Mouse (Mus musculus) urinary bladder, postnatal 36 days (tissue): ENCODE measurements at regions not wholly inside any gene's neighbourhood (a gene's known extent, or its start where the extent isn't known, plus 50 kb on each side); places are given as distances from the start of the nearest gene placed in this dataset.

Experiments
- DNase-seq, 2 experiments: peaks; one replicate each; pipeline ENCODE4 v3.0.0; 2022; ENCODE audit warnings: low spot score in 2 of 2, mixed read lengths in 1 of 2

DNA sequence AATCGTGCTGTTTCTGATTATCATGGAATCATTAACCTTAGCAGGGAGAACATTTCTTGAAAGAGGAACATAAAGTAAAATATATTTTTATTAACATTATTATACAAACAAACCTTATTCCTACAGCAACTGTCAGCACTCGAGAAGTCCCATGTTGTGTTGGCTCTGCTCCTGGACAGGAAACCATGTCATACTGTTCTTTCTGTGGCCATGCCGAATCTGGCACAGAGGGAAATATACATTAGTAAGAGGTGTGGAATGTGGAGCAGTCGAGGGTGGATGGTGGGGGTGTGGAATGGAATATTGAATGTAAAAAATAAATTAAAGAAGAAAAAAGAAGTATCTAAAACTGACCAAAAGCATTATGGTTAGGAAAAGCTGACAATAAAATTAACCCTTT is 342.1 kb upstream of the Pmfbp1 start:
- no peak for DNase-seq

DNA sequence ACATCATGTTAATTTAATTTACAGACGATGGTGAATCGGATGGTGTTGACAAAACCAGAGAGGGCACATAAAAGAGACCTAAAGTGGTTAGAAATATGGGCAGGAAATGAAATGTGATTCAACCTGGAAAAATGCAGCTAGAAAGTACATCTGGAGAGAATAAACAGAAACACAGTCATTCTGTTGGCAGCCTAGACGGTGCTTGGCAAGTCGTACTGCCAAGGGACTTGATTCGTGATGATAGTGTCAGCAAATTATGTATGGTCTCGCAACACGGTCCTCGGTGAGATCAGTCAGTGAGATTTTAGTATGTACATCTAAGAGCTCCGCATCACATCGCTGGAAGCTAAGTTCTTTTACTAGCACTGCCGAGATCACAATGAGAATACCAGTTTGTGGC is 338.3 kb upstream of the Pmfbp1 start:
- DNase-seq: peak; percentile 18 to 66

- DNase-seq: no peak
Observed at GRCm38 (mm10) chr8:109156016-109156415, 337.8 kb upstream of the Pmfbp1 start.

DNA sequence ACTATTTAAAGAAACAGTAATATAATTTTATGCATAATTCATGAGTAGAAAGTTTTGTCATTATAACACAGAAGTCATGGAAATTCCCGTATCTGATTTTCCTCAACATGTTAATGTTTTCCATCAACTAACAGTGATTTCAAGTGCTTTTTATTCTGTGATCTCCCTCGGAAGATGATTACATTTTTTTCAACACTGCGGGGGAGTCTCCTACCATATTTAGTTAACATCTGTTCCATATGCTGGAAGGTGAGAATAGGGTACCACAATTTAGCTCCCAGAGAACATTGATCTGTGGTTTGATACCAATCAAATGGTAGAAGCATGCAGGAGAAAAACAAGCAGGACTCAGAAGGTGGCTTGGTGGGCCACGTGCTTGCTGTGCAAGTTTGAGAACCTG is 321.1 kb upstream of the Pmfbp1 start:
- DNase-seq: no peak

DNA sequence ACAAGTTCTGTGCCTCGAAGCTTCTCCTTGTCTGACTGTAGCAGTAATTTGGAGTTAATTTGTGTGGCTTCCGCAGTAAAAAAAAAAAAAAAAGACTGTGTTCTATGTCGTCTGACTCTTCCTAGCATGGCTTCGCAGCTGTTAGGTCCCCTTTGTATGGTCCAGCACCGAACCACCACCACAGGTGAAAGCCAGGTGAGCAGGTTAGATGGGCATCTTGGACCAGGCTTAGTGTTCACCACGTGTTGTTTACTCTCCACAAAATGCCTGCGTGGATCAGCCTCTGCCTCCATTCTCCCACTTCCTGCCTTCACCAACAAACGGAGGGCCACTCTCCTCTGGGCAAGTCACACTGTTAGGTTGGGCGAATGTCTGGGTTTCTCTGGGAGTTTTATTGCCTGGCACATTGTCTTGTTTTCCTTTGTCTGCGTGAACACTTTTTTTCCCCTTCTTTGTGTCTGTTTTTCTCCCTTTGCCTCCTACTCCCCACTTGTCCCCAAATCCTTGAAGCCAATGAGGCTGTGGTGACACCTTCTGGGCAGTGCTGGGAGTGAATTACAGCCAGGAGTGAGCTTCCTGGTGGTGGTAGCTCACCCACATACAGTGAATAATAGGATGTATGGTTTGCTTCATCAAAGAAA is 308.1 kb upstream of the Pmfbp1 start:
- DNase-seq: peak; percentile 67 to 73

- no peak for DNase-seq
Observed at GRCm38 (mm10) chr8:109187617-109188016, 306.2 kb upstream of the Pmfbp1 start.

GRCm38 (mm10) chr8:109214247-109214646 is 279.6 kb upstream of the Pmfbp1 start:
- DNase-seq: no peak

- no peak for DNase-seq
Observed at GRCm38 (mm10) chr8:109216318-109216717, 277.5 kb upstream of the Pmfbp1 start.

DNA sequence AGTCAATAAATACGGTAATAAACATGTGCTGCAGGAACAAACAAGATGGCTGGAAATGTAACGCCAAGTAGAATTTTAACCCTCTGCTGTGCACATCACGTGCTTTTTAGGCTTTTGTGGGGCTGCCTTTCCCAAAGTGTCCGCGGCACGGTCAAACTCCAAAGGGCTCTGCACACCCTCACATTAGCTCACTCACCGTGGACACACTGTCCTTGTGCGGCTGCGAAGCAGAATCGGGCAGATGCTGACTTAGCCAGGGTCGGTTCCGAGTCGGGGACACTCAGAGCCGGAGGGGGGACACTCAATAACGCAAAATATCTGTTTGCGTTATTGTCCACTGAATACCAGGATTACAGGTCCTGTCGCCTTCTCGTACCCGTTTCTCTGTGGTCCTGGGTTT is 276.5 kb upstream of the Pmfbp1 start:
- no peak for DNase-seq

DNA sequence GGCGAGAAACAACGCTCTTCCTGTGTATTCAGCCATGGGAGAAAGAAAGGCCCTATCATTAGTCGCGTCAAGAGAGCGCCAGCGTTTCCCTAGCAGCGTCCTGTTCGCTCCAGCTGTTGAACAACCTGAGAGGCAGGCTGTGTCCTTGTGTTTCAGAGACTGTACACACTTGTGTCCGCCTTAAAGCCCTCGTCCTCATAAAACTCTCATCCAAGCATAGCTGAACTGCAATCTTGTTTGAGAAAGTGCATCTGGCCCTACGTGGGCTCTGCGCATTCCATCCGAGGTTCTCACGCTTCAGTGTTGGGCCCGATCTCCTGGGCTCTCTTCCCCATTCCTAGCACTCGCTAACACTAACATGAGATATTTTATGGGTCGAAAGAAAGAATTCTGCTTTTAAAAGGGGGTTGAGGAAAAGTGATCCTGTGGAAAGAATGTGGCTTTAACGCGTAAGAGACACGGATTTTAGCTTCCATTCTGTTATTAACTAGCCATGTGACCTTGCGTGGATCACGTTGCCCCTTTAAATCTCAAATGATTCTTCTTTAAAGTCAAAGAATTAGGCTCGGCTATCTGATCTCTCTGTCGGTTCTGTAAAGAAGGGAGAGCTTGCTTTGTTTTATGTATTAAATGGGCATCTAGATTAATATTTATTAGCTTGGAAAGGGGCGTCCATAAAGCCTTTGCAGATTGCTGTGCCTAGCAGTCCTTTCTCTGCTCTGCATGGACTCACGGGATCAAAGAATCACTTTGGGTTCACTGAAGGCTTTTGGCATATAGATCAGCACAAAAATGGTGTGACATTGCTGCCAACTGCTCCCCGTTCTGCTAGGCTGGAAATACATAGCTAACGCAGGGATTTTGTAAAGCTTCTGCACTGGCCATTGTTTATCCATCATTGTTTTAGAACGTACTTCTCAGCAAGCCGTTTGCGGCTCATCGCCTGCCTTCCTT is 261.3 kb upstream of the Pmfbp1 start:
- DNase-seq: no peak

GRCm38 (mm10) chr8:109245526-109245925 is 248.3 kb upstream of the Pmfbp1 start:
- no peak for DNase-seq

DNA sequence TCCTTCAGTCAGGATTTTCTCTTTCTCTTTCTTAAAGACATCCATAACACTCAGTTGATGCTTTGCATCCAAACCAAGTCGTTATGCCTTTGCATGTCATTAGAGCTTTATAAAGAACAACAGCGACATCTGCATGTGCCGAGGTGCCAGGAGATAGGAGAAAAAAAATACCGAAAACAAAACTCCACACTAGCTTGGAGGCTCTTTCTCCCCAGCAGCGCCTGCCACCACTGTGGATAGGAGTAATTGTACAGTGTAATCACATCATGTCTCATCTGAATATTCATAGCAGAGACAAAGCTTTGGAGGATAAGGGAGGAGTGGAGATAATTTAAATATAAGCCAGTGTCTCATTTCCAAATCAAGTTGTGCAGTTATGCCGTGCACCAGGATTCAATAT is 246.0 kb upstream of the Pmfbp1 start:
- no peak for DNase-seq

DNA sequence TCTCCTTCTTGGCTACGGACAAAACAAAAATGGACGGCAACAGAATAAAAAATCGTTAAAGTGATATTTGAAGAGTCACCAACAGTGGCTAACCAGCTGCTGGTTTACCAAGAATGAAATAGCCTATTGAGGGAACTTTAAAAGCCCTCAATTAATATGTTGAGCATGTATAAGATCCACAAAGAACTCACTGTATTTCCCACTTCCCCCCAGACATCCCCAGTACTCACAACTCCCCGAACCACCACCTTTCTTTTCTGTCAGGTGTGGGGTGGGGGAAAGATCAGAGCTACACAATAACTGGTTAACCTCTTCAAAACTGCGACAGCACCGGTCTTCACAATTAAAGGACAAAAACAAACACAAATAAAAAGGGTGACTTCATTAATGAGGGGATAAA is 245.5 kb upstream of the Pmfbp1 start:
- no peak for DNase-seq

DNA sequence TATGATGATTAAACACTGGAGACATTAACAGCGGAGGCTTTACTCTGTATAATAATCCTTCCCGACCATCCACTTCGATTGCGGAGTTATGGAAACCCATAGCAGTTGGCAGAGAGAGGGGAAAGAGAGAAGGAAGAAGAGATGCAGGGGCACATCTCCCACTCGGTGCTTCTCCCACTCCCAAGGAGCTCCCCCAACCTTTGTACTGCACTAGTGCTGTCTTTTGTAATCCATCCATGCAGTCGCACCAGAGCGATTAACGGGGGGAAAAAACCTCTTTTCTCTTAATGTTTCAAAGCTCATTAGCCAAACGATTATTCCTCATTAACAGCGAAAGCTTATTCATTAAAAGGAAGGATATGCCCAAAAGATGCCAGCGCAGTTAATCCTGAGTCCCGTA is 244.6 kb upstream of the Pmfbp1 start:
- DNase-seq: no peak

- DNase-seq: no peak
Observed at GRCm38 (mm10) chr8:109249691-109250090, 244.1 kb upstream of the Pmfbp1 start.

DNA sequence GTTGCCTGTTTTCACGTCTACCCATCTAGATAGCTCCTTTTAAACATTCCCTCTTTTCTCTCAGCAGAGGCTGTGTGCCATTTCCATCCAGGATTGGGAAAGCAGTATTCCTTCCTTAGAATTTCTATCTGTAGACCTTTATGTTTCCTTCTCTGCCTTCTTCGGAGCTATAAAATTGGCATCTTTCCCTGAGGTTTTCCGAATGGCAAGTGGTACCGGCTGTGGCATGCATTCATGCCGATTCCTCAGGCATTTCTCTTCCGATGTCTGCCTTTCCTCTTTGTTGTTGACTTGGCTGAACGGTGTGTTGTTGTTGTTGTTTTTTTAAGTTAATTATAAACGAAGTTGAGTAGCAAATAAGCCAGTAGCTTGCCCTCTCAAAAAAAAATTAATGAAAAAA is 243.3 kb upstream of the Pmfbp1 start:
- no peak for DNase-seq

DNA sequence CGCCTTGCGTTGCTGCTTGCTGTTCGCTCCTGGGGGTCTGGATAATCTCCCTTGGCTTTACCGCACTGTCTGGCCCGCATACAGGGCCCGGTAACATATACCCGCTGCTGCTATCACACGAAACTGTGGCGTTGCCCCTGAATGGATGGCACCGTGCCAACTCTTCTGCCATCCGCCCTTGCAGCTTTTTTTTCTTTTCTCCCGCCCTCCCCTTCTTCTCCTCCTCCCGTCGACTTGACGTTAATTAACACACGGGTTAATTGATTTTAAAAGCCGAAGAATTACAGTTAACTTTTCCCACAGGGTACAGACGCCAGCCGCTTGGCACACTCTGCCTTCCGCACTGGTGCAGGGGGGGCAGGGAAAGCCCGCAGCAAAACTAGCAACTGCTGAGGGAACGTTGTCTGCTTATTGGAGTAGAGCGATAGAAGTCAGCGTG is 242.4 kb upstream of the Pmfbp1 start:
- no peak for DNase-seq

- no peak for DNase-seq
Observed at GRCm38 (mm10) chr8:109252404-109252803, 241.4 kb upstream of the Pmfbp1 start.

- DNase-seq: no peak
Observed at GRCm38 (mm10) chr8:109279129-109279528, 214.7 kb upstream of the Pmfbp1 start.

DNA sequence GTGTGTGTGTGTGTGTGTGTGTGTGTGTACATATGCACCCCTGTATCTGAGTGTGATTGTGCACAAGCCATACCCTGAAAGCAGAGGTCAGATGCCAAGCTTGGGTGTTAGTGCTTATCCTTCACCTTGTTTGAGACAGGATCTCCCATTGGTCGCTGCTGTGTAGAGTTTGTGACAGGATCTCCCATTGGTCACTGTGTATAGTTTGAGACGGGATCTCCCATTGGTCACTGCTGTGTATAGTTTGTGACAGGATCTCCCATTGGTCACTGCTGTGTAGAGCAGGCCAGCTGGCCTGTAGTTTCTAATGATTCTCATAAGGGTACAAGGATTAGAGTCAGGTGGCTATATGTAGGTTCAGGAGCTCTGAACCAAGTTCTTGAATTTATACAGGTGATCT is 213.3 kb upstream of the Pmfbp1 start:
- DNase-seq: no peak

DNA sequence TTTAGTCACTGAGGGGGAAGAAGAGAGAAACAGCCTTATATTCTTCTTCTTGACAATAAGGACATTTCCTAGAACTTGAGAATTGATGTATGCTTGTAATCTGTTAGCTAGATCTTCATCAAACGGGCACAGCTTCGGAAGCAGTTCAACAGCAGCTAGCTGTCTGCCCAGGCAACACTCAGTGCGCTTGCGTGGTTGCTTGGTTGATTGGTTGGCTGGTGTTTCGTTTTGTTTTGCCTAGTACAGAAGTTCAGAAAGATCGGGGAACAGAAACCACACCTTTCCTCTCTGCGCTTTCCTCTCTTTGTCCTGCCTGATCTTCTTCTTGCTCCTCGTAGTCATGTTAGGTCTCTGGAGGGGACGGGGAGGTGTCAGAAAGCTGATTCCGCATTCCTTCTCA is 212.2 kb upstream of the Pmfbp1 start:
- DNase-seq: no peak

DNA sequence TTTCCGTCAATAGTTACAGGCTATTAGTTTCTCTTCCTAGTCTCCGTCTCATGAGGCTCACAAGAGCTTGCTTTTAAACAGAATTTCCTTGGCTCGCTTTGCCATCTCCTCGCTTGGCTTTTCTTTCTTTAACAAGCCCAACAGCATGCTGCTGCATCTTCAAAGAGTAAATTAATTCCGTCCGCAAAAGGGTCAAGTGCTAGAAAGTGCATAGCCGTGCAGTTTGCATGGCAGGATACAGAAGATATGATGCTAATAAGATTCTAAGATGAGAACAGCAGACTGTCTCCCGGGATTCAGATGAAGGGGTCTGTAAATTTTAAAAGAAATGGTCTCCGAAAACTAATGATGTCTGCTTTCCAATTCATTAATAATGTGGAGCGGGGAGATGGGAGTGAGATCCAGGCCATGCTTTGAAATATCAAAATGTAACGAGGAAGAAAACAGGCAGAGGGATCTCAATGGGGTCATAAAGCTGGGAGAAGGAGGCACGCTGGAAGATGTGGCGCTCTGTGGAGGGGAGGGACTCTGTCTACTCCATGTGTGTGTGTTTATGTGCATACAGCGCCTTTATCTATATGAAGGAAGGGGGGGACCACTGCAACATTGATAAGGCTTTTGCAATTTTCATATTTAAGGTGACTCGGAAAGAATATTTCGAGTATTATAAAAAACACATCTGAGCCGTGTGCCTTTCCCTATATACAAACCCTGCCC is 183.0 kb upstream of the Pmfbp1 start:
- DNase-seq: no peak
